Mouse (Mus musculus) myocyte (in vitro differentiated cells): ENCODE measurements at regions not wholly inside any gene's neighbourhood (a gene's known extent, or its start where the extent isn't known, plus 50 kb on each side); places are given as distances from the start of the nearest gene placed in this dataset.

Source experiments
- CEBPB ChIP-seq: IDR thresholded peaks from 2 replicates; pipeline ENCODE4 v1.6.1; 2011; ENCODE audit warnings: mild to moderate bottlenecking, moderate library complexity; ENCODE audit not compliant: poor library complexity, insufficient read depth, severe bottlenecking
- MAX ChIP-seq: IDR thresholded peaks from one replicate; pipeline ENCODE4 v1.6.1; 2011; ENCODE audit warnings: low read depth, mild to moderate bottlenecking, control low read depth
- MYOD1 ChIP-seq, 3 experiments: IDR thresholded peaks; one replicate each; pipeline ENCODE4 v1.6.1; 2011; ENCODE audit warnings: control low read depth in 2 of 3, low read depth in 2 of 3, mild to moderate bottlenecking in 2 of 3, moderate library complexity in 1 of 3; ENCODE audit not compliant: insufficient read length in 2 of 3, control insufficient read depth in 1 of 3
- MYOG ChIP-seq, 3 experiments: IDR thresholded peaks; one replicate each; pipeline ENCODE4 v1.6.1; 2011; ENCODE audit warnings: control low read depth in 2 of 3, low read depth in 2 of 3, mild to moderate bottlenecking in 2 of 3; ENCODE audit not compliant: insufficient read length in 2 of 3, control insufficient read depth in 1 of 3, insufficient read depth in 1 of 3
- POLR2A ChIP-seq: IDR thresholded peaks from one replicate; pipeline ENCODE4 v1.6.1; 2011; ENCODE audit warnings: low read depth, mild to moderate bottlenecking, control low read depth, moderate library complexity; ENCODE audit not compliant: insufficient read length
- POLR2AphosphoS2 ChIP-seq: IDR thresholded peaks from one replicate; pipeline ENCODE4 v1.6.1; 2011; ENCODE audit warnings: low read depth, control low read depth; ENCODE audit not compliant: insufficient read length
- REST ChIP-seq: IDR thresholded peaks from one replicate; pipeline ENCODE4 v1.6.1; 2011; ENCODE audit warnings: mild to moderate bottlenecking, control low read depth, moderate library complexity; ENCODE audit not compliant: insufficient read depth, insufficient read length
- SRF ChIP-seq: IDR thresholded peaks from one replicate; pipeline ENCODE4 v1.6.1; 2011; ENCODE audit warnings: low read depth; ENCODE audit not compliant: control insufficient read depth, insufficient read length
- TCF12 ChIP-seq: IDR thresholded peaks from one replicate; pipeline ENCODE4 v1.6.1; 2011; ENCODE audit warnings: mild to moderate bottlenecking, control low read depth; ENCODE audit not compliant: poor library complexity, insufficient read depth, severe bottlenecking
- USF1 ChIP-seq: IDR thresholded peaks from one replicate; pipeline ENCODE4 v1.6.1; 2011; ENCODE audit warnings: low read depth, mild to moderate bottlenecking, control low read depth, moderate library complexity

DNA sequence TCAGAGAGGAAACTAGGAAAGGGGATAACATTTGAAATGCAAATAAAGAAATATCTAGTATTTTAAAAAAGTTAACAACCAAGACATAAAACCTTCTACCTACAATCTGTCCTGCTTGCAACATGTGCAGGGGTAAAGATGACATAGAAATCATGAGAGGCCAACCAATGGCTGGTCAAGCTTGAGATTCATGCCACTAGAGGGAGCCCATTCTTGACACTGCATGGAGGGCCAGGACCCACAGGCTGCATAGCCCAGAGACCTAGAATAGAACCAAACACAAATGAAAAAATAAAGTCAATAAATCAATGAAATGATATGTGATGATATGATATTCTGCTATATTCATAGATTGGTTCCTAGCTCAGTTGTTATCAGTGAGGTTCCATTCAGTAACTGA, 89.9 kb upstream of the Ndst3 start:
- TF ChIP-seq POLR2A (no peak), USF1 (no peak), REST (no peak), MYOD1 (IDR thresholded peaks at IDR 0.05; ENCODE audit: control insufficient read depth in 1 of 3, insufficient read length in 2 of 3, low read depth in 2 of 3) (no peak), POLR2AphosphoS2 (no peak), MAX (no peak), MYOG (IDR thresholded peaks at IDR 0.05; ENCODE audit: control insufficient read depth in 1 of 3, insufficient read depth in 1 of 3, insufficient read length in 2 of 3, low read depth in 2 of 3) (no peak), CEBPB (no peak), TCF12 (no peak), SRF (no peak)
